Mouse (Mus musculus): ENCODE measurements at regions not wholly inside any gene's neighbourhood (a gene's known extent, or its start where the extent isn't known, plus 50 kb on each side); places are given as distances from the start of the nearest gene placed in this dataset.

GRCm38 (mm10) chr2:115460028-115460881, 121.3 kb upstream of the BC052040 start:
- no peak for ATAC-seq (ENCODE audit: insufficient number of reproducible peaks, low FRiP score)
- 65% methylated on average over 5 of the region's 5 CpGs for WGBS
- Histone ChIP-seq H3K36me3 (no peaks in the 10 kb centered on the region), H3K27me3 (replicated peaks) (no peaks in the 10 kb centered on the region), H3K27ac (ENCODE audit: poor library complexity, severe bottlenecking) (no peak overlapping the region), H3K9me3 (replicated peaks) (no peaks in the 10 kb centered on the region), H3K4me1 (replicated peaks) (no peaks in the 10 kb centered on the region), H3K9ac (no peak overlapping the region), H3K4me2 (no peak overlapping the region), H3K4me3 (no peak overlapping the region)

GRCm38 (mm10) chr2:115460882-115461151, 120.7 kb upstream of the BC052040 start:
- Histone ChIP-seq H3K4me3 (no peak overlapping the region), H3K4me2 (no peak overlapping the region), H3K4me1 (replicated peaks) (no peaks in the 10 kb centered on the region), H3K27ac (ENCODE audit: poor library complexity, severe bottlenecking) (no peak overlapping the region), H3K27me3 (replicated peaks) (no peaks in the 10 kb centered on the region), H3K9ac (no peak overlapping the region), H3K9me3 (replicated peaks) (no peaks in the 10 kb centered on the region), H3K36me3 (no peaks in the 10 kb centered on the region)
- no peak for ATAC-seq (ENCODE audit: insufficient number of reproducible peaks, low FRiP score)
- 79% methylated on average over 1 of the region's 1 CpGs for WGBS

- no peak overlapping the region for H3K9ac ChIP-seq
- H3K36me3 ChIP-seq, result no peaks in the 10 kb centered on the region
- 66% methylated on average over 4 of the region's 4 CpGs for WGBS
- H3K27ac ChIP-seq (ENCODE audit: poor library complexity, severe bottlenecking), result no peak overlapping the region
- H3K27me3 ChIP-seq (replicated peaks), result no peaks in the 10 kb centered on the region
- no peak overlapping the region for H3K4me3 ChIP-seq
- H3K4me1 ChIP-seq (replicated peaks), result no peaks in the 10 kb centered on the region
- no peaks in the 10 kb centered on the region for H3K9me3 ChIP-seq (replicated peaks)
- no peak overlapping the region for H3K4me2 ChIP-seq
- no peak for ATAC-seq (ENCODE audit: insufficient number of reproducible peaks, low FRiP score)
These were observed 115.3 kb upstream of the BC052040 start for GRCm38 (mm10) chr2:115466170-115466569.

GRCm38 (mm10) chr2:115467107-115467745, 114.3 kb upstream of the BC052040 start:
- no peak overlapping the region for H3K27ac ChIP-seq (ENCODE audit: poor library complexity, severe bottlenecking)
- H3K4me2 ChIP-seq, result no peak overlapping the region
- H3K27me3 ChIP-seq (replicated peaks), result no peaks in the 10 kb centered on the region
- H3K9me3 ChIP-seq (replicated peaks), result no peaks in the 10 kb centered on the region
- ATAC-seq (ENCODE audit: insufficient number of reproducible peaks, low FRiP score), result no peak
- H3K4me3 ChIP-seq, result no peak overlapping the region
- no peaks in the 10 kb centered on the region for H3K36me3 ChIP-seq
- H3K4me1 ChIP-seq (replicated peaks), result no peaks in the 10 kb centered on the region
- 82% methylated on average over 11 of the region's 11 CpGs for WGBS
- H3K9ac ChIP-seq, result no peak overlapping the region

GRCm38 (mm10) chr2:115467936-115468335, 113.6 kb upstream of the BC052040 start:
- Histone ChIP-seq H3K4me1 (replicated peaks) (no peaks in the 10 kb centered on the region), H3K36me3 (no peaks in the 10 kb centered on the region), H3K4me2 (no peak overlapping the region), H3K27me3 (replicated peaks) (no peaks in the 10 kb centered on the region), H3K4me3 (no peak overlapping the region), H3K27ac (ENCODE audit: poor library complexity, severe bottlenecking) (no peak overlapping the region), H3K9me3 (replicated peaks) (no peaks in the 10 kb centered on the region), H3K9ac (no peak overlapping the region)
- WGBS, result 80% methylated on average over 6 of the region's 6 CpGs
- ATAC-seq (ENCODE audit: insufficient number of reproducible peaks, low FRiP score), result no peak

GRCm38 (mm10) chr2:115468471-115468909, 113.0 kb upstream of the BC052040 start:
- H3K4me3 ChIP-seq, result no peak overlapping the region
- H3K9ac ChIP-seq, result no peak overlapping the region
- WGBS, result 79% methylated on average over 7 of the region's 7 CpGs
- H3K4me1 ChIP-seq (replicated peaks), result no peaks in the 10 kb centered on the region
- no peak overlapping the region for H3K27ac ChIP-seq (ENCODE audit: poor library complexity, severe bottlenecking)
- no peak overlapping the region for H3K4me2 ChIP-seq
- H3K9me3 ChIP-seq (replicated peaks), result no peaks in the 10 kb centered on the region
- H3K36me3 ChIP-seq, result no peaks in the 10 kb centered on the region
- no peak for ATAC-seq (ENCODE audit: insufficient number of reproducible peaks, low FRiP score)
- no peaks in the 10 kb centered on the region for H3K27me3 ChIP-seq (replicated peaks)

- H3K27me3 ChIP-seq (replicated peaks), result no peaks in the 10 kb centered on the region
- H3K4me1 ChIP-seq (replicated peaks), result no peaks in the 10 kb centered on the region
- 65% methylated on average over 6 of the region's 6 CpGs for WGBS
- ATAC-seq (ENCODE audit: insufficient number of reproducible peaks, low FRiP score), result no peak
- H3K9me3 ChIP-seq (replicated peaks), result no peaks in the 10 kb centered on the region
- no peaks in the 10 kb centered on the region for H3K36me3 ChIP-seq
- H3K9ac ChIP-seq, result no peak overlapping the region
- no peak overlapping the region for H3K4me2 ChIP-seq
- H3K27ac ChIP-seq (ENCODE audit: poor library complexity, severe bottlenecking), result no peak overlapping the region
- no peak overlapping the region for H3K4me3 ChIP-seq
These were observed 112.2 kb upstream of the BC052040 start for GRCm38 (mm10) chr2:115469165-115469821.

- WGBS, result 80% methylated on average over 2 of the region's 2 CpGs
These were observed 109.1 kb upstream of the BC052040 start for GRCm38 (mm10) chr2:115472393-115472792.

GRCm38 (mm10) chr2:115483418-115484288, 97.9 kb upstream of the BC052040 start:
- Histone ChIP-seq H3K27ac (ENCODE audit: poor library complexity, severe bottlenecking) (no peak overlapping the region), H3K9ac (no peak overlapping the region), H3K4me3 (no peak overlapping the region), H3K4me1 (replicated peaks) (no peaks in the 10 kb centered on the region), H3K36me3 (no peaks in the 10 kb centered on the region), H3K4me2 (no peak overlapping the region), H3K9me3 (replicated peaks) (0 out of 2 replicates have a peak, but pooled peaks cover 3% of the 10 kb centered on the region), H3K27me3 (replicated peaks) (no peaks in the 10 kb centered on the region)
- ATAC-seq (ENCODE audit: insufficient number of reproducible peaks, low FRiP score), result no peak
- WGBS, result 70% methylated on average over 13 of the region's 13 CpGs

More at GRCm38 (mm10) chr2:115472393-115472792, 109.1 kb upstream of the BC052040 start:
- Histone ChIP-seq H3K4me2 (no peak overlapping the region), H3K27me3 (replicated peaks) (no peaks in the 10 kb centered on the region), H3K9me3 (replicated peaks) (no peaks in the 10 kb centered on the region), H3K36me3 (no peaks in the 10 kb centered on the region), H3K27ac (ENCODE audit: poor library complexity, severe bottlenecking) (no peak overlapping the region), H3K9ac (no peak overlapping the region), H3K4me3 (no peak overlapping the region), H3K4me1 (replicated peaks) (no peaks in the 10 kb centered on the region)
- no peak for ATAC-seq (ENCODE audit: insufficient number of reproducible peaks, low FRiP score)

GRCm38 (mm10) chr2:115488465-115488864, 93.1 kb upstream of the BC052040 start:
- H3K4me1 ChIP-seq (replicated peaks), result no peaks in the 10 kb centered on the region
- no peak overlapping the region for H3K9ac ChIP-seq
- 81% methylated on average over 4 of the region's 4 CpGs for WGBS
- H3K9me3 ChIP-seq (replicated peaks), result no peaks in the 10 kb centered on the region
- no peak for ATAC-seq (ENCODE audit: insufficient number of reproducible peaks, low FRiP score)
- H3K4me2 ChIP-seq, result no peak overlapping the region
- no peaks in the 10 kb centered on the region for H3K36me3 ChIP-seq
- H3K27me3 ChIP-seq (replicated peaks), result no peaks in the 10 kb centered on the region
- no peak overlapping the region for H3K4me3 ChIP-seq
- no peak overlapping the region for H3K27ac ChIP-seq (ENCODE audit: poor library complexity, severe bottlenecking)

GRCm38 (mm10) chr2:115493020-115493419, 88.5 kb upstream of the BC052040 start:
- no peak overlapping the region for H3K9ac ChIP-seq
- WGBS, result 75% methylated on average over 2 of the region's 2 CpGs
- peaks cover 5% of the 10 kb centered on the region; the same call in 1 of the 2 replicates for H3K9me3 ChIP-seq (replicated peaks)
- no peak overlapping the region for H3K27ac ChIP-seq (ENCODE audit: poor library complexity, severe bottlenecking)
- no peak for ATAC-seq (ENCODE audit: insufficient number of reproducible peaks, low FRiP score)
- H3K36me3 ChIP-seq, result no peaks in the 10 kb centered on the region
- H3K4me3 ChIP-seq, result no peak overlapping the region
- no peak overlapping the region for H3K4me2 ChIP-seq
- no peaks in the 10 kb centered on the region for H3K4me1 ChIP-seq (replicated peaks)
- no peaks in the 10 kb centered on the region for H3K27me3 ChIP-seq (replicated peaks)
